Mouse (Mus musculus) heart, embryonic 13.5 days (tissue): Measurements from ENCODE around the gene Babam2. TPM values are rescaled to one million over a fixed set of nuclear protein-coding genes. Genes with fewer than 3 reads are reported as not detected.
A peak's percentile ranks its signal among the peaks of the same experiment; 100 is the strongest.

Experiments
- ATAC-seq: fragments of 200-750 bp; cut with Nextera tagmentation; 2 replicates; pipeline ENCODE4 v1.8.0; 2017; ENCODE audit warnings: moderate TSS enrichment; ENCODE audit not compliant: insufficient number of reproducible peaks, low FRiP score, low TSS enrichment; ENCODE audit errors: extremely low read depth
- H3K27ac ChIP-seq: fragments of 300-500 bp; sonication (generic); replicated peaks from 2 replicates; pipeline ENCODE4 v1.5.1; 2015; ENCODE audit warnings: moderate library complexity, mild to moderate bottlenecking, inconsistent platforms
- H3K27me3 ChIP-seq: fragments of 300-500 bp; sonication (generic); replicated peaks from 2 replicates; pipeline ENCODE4 v1.6.1; 2015; ENCODE audit warnings: mild to moderate bottlenecking, inconsistent platforms
- H3K36me3 ChIP-seq: fragments of 300-500 bp; sonication (generic); 2 replicates; pipeline ENCODE4 v1.6.1; 2015; ENCODE audit warnings: mild to moderate bottlenecking, inconsistent platforms
- H3K4me1 ChIP-seq: fragments of 300-500 bp; sonication (generic); 2 replicates; pipeline ENCODE4 v1.6.1; 2015; ENCODE audit warnings: inconsistent platforms
- H3K4me2 ChIP-seq: fragments of 300-500 bp; sonication (generic); 2 replicates; pipeline ENCODE4 v1.6.1; 2015; ENCODE audit warnings: inconsistent platforms, mild to moderate bottlenecking, moderate library complexity
- H3K4me3 ChIP-seq: fragments of 300-500 bp; sonication (generic); 2 replicates; pipeline ENCODE4 v1.5.1; 2015; ENCODE audit warnings: moderate library complexity, mild to moderate bottlenecking, inconsistent platforms
- H3K9ac ChIP-seq: fragments of 300-500 bp; sonication (generic); 2 replicates; pipeline ENCODE4 v1.6.1; 2015; ENCODE audit warnings: inconsistent platforms, mild to moderate bottlenecking, moderate library complexity
- H3K9me3 ChIP-seq: fragments of 300-500 bp; sonication (generic); 2 replicates; pipeline ENCODE4 v1.6.1; 2016; ENCODE audit warnings: inconsistent platforms
- WGBS: fragments of 180-500 bp; shearing (Covaris S2); methylation state at CpG from one replicate; pipeline ENCODE4 v1.1.7; 2015; ENCODE audit warnings: mixed read lengths; 5-methylcytosine and 5-hydroxymethylcytosine counted together
- polyA plus RNA-seq: library from polyadenylated mRNA; unstranded; fragments of >200 nt; fragmentation: Nextera tagmentation; extraction: Ambion mirVana; gene quantifications from 2 replicates; pipeline ENCODE4 v1.2.1, GENCODE M21; 2015

Babam2 gene
- polyA plus RNA-seq, 1 experiment from 2014 or later = 43.3 TPM

DNA sequence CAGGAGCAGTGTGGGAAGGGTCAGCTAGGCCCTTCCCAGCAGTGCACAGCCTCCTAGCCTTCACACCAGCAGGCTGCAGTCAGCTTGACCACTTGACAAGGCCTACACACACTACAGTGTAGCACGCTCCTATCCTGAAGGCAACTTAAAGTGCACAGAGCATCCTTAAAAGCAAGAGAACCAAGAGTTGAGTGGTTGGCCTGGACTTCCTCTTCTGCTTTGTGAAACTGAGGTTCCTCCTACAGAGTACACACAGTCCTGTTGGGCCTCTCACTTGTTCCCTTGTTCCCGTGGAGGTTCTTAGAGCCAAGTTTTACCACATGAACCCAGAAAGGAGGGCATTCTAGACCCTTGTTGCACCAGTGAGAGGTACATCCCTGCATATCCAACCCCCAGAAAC is 388.1 kb downstream of the Babam2 start:
- ATAC-seq = no peak
- 86% methylated on average over 2 of the region's 2 CpGs for WGBS
- Histone ChIP-seq H3K4me1 (peaks cover 27% of the 10 kb centered on the region), H3K9ac (no peak overlapping the region), H3K27ac (no peak overlapping the region), H3K9me3 (no peaks in the 10 kb centered on the region), H3K4me3 (no peak overlapping the region), H3K4me2 (no peak overlapping the region), H3K36me3 (peaks cover 10% of the 10 kb centered on the region), H3K27me3 (no peaks in the 10 kb centered on the region)

DNA sequence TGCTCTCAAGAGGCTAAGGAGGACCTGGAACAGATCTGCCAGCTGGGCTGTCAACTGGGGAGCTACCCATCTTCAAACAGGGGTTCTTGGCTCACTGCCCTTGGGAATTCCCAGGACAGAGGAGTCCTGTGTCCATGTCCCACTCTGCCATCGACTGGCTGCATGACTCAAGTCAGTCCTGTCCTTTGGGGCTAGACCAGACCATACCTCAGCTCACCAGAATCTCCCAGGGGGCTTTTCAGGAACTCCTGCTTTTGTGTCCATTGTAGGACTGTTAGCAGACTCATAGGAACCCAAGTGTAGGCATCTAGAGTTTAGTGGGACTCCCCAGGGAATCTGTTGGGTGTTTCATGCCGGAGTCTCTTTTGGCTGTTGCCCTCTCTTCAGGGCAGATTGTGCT is 388.5 kb downstream of the Babam2 start:
- Histone ChIP-seq H3K4me3 (no peak overlapping the region), H3K4me2 (no peak overlapping the region), H3K27ac (no peak overlapping the region), H3K9ac (no peak overlapping the region), H3K27me3 (no peaks in the 10 kb centered on the region), H3K9me3 (no peaks in the 10 kb centered on the region), H3K4me1 (peaks cover 23% of the 10 kb centered on the region), H3K36me3 (peaks cover 10% of the 10 kb centered on the region)
- ATAC-seq = no peak
- WGBS = 84% methylated on average over 2 of the region's 2 CpGs

DNA sequence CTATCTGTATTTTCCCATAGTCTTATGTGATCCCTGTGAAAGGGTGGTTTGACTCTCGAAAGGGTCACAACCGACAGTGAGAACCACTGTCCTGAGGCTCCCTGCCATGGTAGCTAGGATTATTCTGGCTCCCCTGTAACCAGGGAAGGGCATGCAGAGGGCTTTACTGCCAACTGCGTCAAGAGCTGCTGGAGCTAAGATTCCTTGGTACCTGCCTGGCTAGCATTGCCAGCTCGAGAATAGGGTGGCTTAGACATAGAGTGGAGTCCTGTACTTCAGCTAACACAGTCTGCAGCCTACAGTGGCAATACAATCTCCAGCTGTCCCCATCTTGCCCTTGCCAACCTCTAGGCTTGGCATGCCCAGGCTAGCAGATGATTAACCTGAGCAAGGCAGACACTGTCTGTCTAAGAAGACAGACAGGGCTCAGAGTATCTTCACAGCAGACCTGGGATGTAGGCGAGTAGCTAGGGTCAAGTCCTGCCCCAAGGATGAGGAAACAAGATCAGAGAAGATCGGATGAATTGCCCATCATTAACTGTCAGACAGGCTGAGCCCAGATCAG is 389.1 kb downstream of the Babam2 start:
- WGBS = 84% methylated on average over 6 of the region's 6 CpGs
- no peak overlapping the region for H3K9ac ChIP-seq
- ATAC-seq = no peak
- no peaks in the 10 kb centered on the region for H3K27me3 ChIP-seq
- no peak overlapping the region for H3K4me2 ChIP-seq
- no peaks in the 10 kb centered on the region for H3K9me3 ChIP-seq
- no peak overlapping the region for H3K27ac ChIP-seq
- H3K4me3 ChIP-seq = no peak overlapping the region
- peaks cover 10% of the 10 kb centered on the region for H3K36me3 ChIP-seq
- peaks cover 17% of the 10 kb centered on the region for H3K4me1 ChIP-seq

DNA sequence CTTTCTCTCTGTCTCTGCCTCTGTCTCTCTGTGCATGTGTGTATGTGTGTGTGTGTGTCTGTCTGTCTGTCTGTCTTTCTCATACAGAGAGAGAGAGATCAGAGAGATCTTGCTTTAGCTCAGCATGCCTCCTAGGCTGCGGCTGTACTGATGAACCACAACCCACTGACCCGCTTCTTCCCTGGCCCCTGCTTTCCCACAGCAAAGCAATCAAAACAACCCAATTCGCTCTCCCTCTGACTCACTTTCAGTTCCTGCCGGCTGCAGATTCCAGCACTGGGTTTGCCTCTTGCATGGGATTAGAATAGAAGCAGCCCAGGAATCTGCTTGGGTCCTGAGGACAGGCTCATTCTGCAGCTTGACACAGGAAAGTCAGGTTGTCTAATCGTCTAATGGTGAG is 392.0 kb downstream of the Babam2 start:
- ATAC-seq = no peak

DNA sequence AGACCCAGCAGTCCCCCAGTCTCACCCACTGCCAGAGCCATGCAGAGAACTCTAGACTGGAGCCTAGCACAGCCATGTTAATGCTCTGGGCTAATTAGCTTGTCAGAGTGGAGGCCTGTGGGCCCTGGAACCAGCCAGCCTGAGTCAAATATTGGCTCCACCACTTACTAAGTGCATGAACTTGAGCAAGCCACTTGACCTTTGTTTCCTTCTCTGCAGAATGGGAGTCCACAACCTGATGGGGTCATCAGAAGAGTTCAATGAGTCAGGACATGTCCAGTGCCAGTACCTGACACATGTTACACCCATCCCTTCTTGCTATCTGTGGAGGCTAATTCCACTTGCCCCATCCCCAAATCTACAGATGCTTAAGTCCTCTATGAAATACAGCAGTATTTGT is 394.8 kb downstream of the Babam2 start:
- no peaks in the 10 kb centered on the region for H3K36me3 ChIP-seq
- H3K27me3 ChIP-seq = no peaks in the 10 kb centered on the region
- ATAC-seq = no peak
- H3K9ac ChIP-seq = no peak overlapping the region
- no peak overlapping the region for H3K27ac ChIP-seq
- H3K9me3 ChIP-seq = no peaks in the 10 kb centered on the region
- no peak overlapping the region for H3K4me3 ChIP-seq
- H3K4me1 ChIP-seq = peaks cover 21% of the 10 kb centered on the region
- no peak overlapping the region for H3K4me2 ChIP-seq

More for the DNA sequence above, 392.0 kb downstream of the Babam2 start:
- H3K27me3 ChIP-seq = no peaks in the 10 kb centered on the region
- H3K27ac ChIP-seq = no peak overlapping the region
- WGBS = 21% methylated on average over 5 of the region's 5 CpGs
- H3K36me3 ChIP-seq = peaks cover 10% of the 10 kb centered on the region
- no peak overlapping the region for H3K9ac ChIP-seq
- peak overlapping the region; percentile 2; the same call in 1 of the 2 replicates for H3K4me2 ChIP-seq
- H3K9me3 ChIP-seq = no peaks in the 10 kb centered on the region
- H3K4me3 ChIP-seq = no peak overlapping the region
- peaks cover 21% of the 10 kb centered on the region for H3K4me1 ChIP-seq

DNA sequence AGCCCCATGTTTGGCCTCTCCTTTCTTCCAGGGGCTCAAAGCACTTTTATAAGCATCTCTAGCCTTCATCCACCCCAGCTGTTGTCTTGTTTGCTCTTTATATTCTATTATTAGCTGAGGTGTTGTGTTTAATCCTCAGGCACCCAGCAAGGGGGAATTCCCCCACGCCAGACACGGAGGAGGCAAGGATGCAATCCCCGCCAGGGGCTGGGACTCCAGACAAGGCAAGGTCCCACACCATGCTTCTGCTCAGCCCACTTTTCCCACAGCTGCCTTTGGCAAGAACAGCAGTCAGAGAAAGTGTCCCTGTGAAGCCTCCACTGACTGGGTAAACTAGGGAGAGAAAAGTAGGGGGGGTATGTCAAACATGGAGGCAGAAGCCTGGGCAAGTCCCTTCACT is 401.2 kb downstream of the Babam2 start:
- Histone ChIP-seq H3K4me3 (no peak overlapping the region), H3K36me3 (no peaks in the 10 kb centered on the region), H3K9me3 (no peaks in the 10 kb centered on the region), H3K9ac (no peak overlapping the region), H3K27ac (no peak overlapping the region), H3K4me2 (no peak overlapping the region), H3K27me3 (no peaks in the 10 kb centered on the region), H3K4me1 (peaks cover 20% of the 10 kb centered on the region)
- WGBS = 45% methylated on average over 3 of the region's 3 CpGs
- no peak for ATAC-seq

DNA sequence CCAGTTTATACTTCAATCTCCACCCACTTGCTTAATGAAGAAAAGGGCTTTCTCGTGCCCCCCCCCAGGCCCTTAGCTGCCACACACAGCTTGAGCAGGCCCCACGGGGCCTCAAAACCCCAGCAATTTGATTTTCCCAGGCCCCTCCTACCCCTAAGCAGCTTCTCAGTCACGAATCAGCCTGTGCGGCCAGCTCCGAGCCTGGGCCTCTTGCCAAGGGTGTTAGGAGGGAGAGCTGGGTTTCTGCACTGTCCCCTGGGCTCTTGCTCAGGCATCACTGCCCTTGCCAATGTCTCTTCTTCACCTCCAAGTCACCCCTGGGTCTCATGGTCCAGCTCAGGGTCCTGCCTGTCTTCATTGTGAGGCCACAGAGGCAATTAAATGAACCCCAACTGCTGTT is 405.0 kb downstream of the Babam2 start:
- ATAC-seq = no peak
- Histone ChIP-seq H3K4me3 (no peak overlapping the region), H3K9ac (peak overlapping the region; percentile 61), H3K9me3 (no peaks in the 10 kb centered on the region), H3K36me3 (no peaks in the 10 kb centered on the region), H3K27ac (0 out of 2 replicates have a peak overlapping the region, but pooled peaks have one; percentile 12), H3K4me2 (no peak overlapping the region), H3K27me3 (no peaks in the 10 kb centered on the region; the same call in 1 of the 2 replicates), H3K4me1 (peaks cover 20% of the 10 kb centered on the region)
- WGBS = 23% methylated on average over 5 of the region's 5 CpGs

DNA sequence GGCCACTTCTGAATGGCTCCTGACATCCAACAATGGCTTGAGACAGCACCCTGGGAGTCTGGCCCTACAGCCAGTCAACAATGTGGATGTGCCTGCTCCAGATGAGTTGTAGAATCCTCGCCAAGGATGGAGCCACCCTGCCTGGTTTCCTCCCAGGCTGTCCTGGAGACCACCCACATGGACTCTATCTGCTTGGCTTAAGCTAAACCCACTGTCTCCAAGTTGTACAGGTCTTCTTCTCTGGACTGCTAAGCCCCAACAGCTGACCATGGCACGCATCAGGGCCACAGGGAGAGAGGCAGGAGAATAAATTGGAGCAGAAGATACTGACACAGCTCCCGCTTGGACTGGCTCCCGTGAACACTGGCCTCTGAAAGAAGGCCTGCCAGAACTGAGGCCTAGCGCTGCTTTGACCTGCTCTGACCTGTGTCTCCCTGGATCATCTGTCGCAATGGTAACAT is 405.5 kb downstream of the Babam2 start:
- no peaks in the 10 kb centered on the region; the same call in 1 of the 2 replicates for H3K27me3 ChIP-seq
- H3K36me3 ChIP-seq = no peaks in the 10 kb centered on the region
- H3K9me3 ChIP-seq = no peaks in the 10 kb centered on the region
- peak overlapping the region; percentile 61; the same call in 1 of the 2 replicates for H3K9ac ChIP-seq
- peaks cover 20% of the 10 kb centered on the region for H3K4me1 ChIP-seq
- 80% methylated on average over 6 of the region's 6 CpGs for WGBS
- no peak for ATAC-seq
- H3K4me2 ChIP-seq = no peak overlapping the region
- no peak overlapping the region for H3K4me3 ChIP-seq
- H3K27ac ChIP-seq = 0 out of 2 replicates have a peak overlapping the region, but pooled peaks have one; percentile 12

DNA sequence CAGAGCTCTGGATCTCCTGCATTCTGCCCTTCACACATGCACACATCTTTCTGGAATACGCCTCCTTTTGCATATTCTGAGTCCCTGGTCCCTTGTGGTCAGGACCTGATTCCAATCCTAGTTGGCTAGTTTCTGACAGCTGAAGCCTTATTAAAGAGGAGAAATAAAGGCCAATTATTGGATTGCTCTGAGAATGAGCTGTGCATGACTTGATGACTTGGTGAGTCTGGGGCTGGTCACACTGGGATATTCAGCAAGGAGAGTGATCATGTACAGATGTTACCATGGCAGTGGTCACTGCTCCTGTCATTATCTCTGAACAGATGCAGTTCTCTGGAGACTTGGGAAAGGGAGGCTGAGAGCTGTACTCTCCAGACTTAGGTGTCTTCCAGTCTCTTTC is 406.1 kb downstream of the Babam2 start:
- H3K4me1 ChIP-seq = peaks cover 20% of the 10 kb centered on the region
- no peak overlapping the region for H3K9ac ChIP-seq
- 87% methylated on average over 1 of the region's 1 CpGs for WGBS
- H3K36me3 ChIP-seq = no peaks in the 10 kb centered on the region
- H3K4me2 ChIP-seq = no peak overlapping the region
- no peaks in the 10 kb centered on the region; the same call in 1 of the 2 replicates for H3K27me3 ChIP-seq
- ATAC-seq = no peak
- H3K9me3 ChIP-seq = no peaks in the 10 kb centered on the region
- no peak overlapping the region for H3K4me3 ChIP-seq
- H3K27ac ChIP-seq = no peak overlapping the region

DNA sequence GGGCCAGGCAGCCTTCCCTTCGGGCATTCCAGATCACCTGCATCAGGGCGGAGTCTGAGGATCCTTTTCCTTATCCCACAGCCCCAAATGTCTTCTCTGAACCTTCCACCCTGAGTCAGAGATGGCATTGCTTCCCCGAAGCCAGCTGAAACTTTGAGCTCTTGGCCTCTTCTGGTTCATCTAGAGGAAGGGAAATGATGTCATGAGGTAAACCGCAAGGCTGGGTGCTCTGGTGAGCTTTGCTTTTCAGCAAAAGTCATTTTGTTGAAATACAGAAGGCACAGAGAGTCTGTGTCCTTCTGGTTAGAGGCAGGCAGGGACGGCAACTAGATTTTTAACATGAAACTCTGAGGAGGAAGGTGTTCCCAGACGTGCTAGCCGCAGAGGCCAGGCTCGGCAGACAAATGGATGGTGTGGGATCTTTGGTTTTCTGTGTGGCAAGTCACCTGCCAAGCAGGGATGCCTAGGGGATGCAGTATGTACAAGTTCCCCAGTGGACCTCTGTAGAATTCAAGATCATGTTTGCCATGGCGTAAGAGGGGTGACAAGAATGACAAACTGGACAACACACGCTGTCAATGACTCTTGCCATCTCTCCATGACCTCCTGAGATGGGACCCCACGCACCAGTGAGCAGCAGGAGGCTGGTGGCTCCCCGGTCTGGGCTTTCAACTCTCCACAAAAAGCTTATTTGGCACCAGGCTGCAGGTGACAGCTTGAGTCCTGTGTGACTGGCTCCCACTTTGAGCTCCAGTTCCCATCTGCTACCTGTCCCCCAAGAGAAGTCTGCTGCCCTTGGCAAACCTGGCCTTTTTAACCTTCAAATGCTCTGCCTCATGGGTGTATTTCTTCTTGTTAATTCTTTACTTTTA is 406.9 kb downstream of the Babam2 start:
- H3K27ac ChIP-seq = no peak overlapping the region
- no peak for ATAC-seq
- H3K27me3 ChIP-seq = no peaks in the 10 kb centered on the region; the same call in 1 of the 2 replicates
- no peaks in the 10 kb centered on the region for H3K36me3 ChIP-seq
- WGBS = 75% methylated on average over 12 of the region's 12 CpGs
- no peak overlapping the region for H3K4me2 ChIP-seq
- H3K4me3 ChIP-seq = no peak overlapping the region
- no peaks in the 10 kb centered on the region for H3K9me3 ChIP-seq
- no peak overlapping the region for H3K9ac ChIP-seq
- H3K4me1 ChIP-seq = peaks cover 20% of the 10 kb centered on the region

DNA sequence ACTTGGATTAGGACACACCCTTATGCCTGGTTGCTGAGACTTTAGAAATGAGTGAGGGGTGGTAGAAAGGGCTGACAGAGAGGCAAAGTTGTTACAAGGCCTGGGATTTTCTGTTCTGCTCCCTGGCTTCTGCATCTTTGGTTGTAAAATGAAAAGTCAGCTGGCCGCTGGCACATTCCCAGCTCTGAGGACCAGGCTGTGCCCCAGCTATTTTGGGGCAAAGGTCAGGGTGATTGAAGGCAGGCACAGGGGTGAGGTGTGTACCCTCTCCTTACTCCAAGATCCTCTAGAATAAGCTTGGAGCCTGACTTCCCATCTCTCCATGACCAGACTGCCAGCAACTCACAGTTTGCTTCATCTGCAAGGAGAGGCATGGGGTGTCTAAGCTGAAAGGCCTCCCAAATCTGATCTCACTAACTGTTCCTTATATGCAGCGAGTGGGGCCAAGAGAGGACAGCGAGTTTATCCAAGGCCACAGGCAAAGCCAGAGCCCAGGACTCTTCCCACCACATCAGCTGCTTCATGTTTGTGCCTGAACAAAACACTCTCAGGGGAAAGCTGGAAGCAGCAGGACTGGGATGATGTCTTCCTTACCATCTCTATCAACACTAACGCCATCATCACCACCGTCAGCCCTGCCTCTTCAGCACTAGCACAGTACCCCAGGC is 409.1 kb downstream of the Babam2 start:
- no peak overlapping the region for H3K9ac ChIP-seq
- WGBS = 73% methylated on average over 5 of the region's 5 CpGs
- no peak for ATAC-seq
- H3K27me3 ChIP-seq = no peaks in the 10 kb centered on the region; the same call in 1 of the 2 replicates
- no peak overlapping the region for H3K4me2 ChIP-seq
- H3K9me3 ChIP-seq = no peaks in the 10 kb centered on the region
- no peak overlapping the region for H3K4me3 ChIP-seq
- no peaks in the 10 kb centered on the region for H3K36me3 ChIP-seq
- H3K4me1 ChIP-seq = peaks cover 23% of the 10 kb centered on the region
- no peak overlapping the region for H3K27ac ChIP-seq
